In genomic region chr6:37370566-37370965, GRCm38 (mm10) we compare ENCODE assay signal across 24 mouse cellular contexts.
DNase-seq lines count a peak whose midpoint lies in the region; ATAC-seq and TF ChIP-seq lines count a peak whose summit lies in the region.
"Had no signal": no experiment of that assay in that cellular context is flagged by ENCODE, and none has a peak within 500 bp of the region (broad histone marks: within the 10 kb centered on the region; RNA-seq: fewer than 3 reads in every experiment).

No protein-coding gene starts in this region.

- 38% methylated on average over 12 of the region's 12 CpGs for WGBS in heart, embryonic 13.5 days
- 80% methylated on average over 12 of the region's 12 CpGs for WGBS in lung, postnatal 0 days

- peak overlapping the region; percentile 75 for H3K27ac ChIP-seq in heart, embryonic 13.5 days (replicated peaks)
- no peak overlapping the region for H3K27ac ChIP-seq in lung, postnatal 0 days (ENCODE audit: low read length)
- H3K27ac ChIP-seq: embryonic facial prominence, embryonic 12.5 days; hindbrain, embryonic 14.5 days; kidney, embryonic 15.5 days; liver, embryonic 14.5 days; neural tube, embryonic 13.5 days had no signal

- no peak for ATAC-seq in heart, embryonic 13.5 days (ENCODE audit: extremely low read depth, insufficient number of reproducible peaks, low FRiP score, low TSS enrichment)
- ATAC-seq in megakaryocyte, adult 5-6 weeks (ENCODE audit: poor library complexity, severe bottlenecking): no peak
- peak; percentile 81 for ATAC-seq in CD4-positive, CD25-positive, alpha-beta regulatory T cell, adult 4 months
- no peak for ATAC-seq in lung, postnatal 0 days
- ATAC-seq: forebrain, embryonic 14.5 days had no signal

- TF ChIP-seq CTCF in lung, postnatal 0 days (IDR thresholded peaks at IDR 0.05): no peak

- DNase-seq in heart, postnatal 4 days: no peak
- DNase-seq in lung, postnatal 0 days (ENCODE audit: low spot score): no peak
- no peak for DNase-seq in embryo, embryonic 11 days
- DNase-seq: adrenal gland, adult 8-10 months; cerebellum, adult 11 months; cerebellum, adult 9-10 months; cerebellum, postnatal 36 days; gastrocnemius, postnatal 14 days; left cerebral cortex, postnatal 4 days; liver; lung, adult 2 months; right cerebral cortex, postnatal 14 days had no signal

- peak overlapping the region; percentile 26 for H3K4me2 ChIP-seq in heart, embryonic 13.5 days
- H3K4me2 ChIP-seq in myocyte (ENCODE audit: low read depth): peak overlapping the region; percentile 8
- H3K4me2 ChIP-seq in lung, postnatal 0 days (replicated peaks; ENCODE audit: low read depth, low read length): no peak overlapping the region
- H3K4me2 ChIP-seq: embryonic facial prominence, embryonic 12.5 days; hindbrain, embryonic 14.5 days; kidney, embryonic 15.5 days; midbrain, embryonic 11.5 days; neural tube, embryonic 13.5 days had no signal

- H3ac ChIP-seq in myocyte (ENCODE audit: control insufficient read depth, insufficient read length): no peak overlapping the region

- peaks cover 70% of the 10 kb centered on the region for H3K4me1 ChIP-seq in heart, embryonic 13.5 days
- H3K4me1 ChIP-seq in megakaryocyte, embryonic 14.5 days: peaks cover 4% of the 10 kb centered on the region; the same call in 1 of the 2 replicates
- no peaks in the 10 kb centered on the region; the same call in 1 of the 2 replicates for H3K4me1 ChIP-seq in lung, postnatal 0 days (ENCODE audit: insufficient read depth, low read depth, low read length)

- H3K27me3 ChIP-seq in heart, embryonic 13.5 days (replicated peaks): no peaks in the 10 kb centered on the region
- no peaks in the 10 kb centered on the region for H3K27me3 ChIP-seq in megakaryocyte, embryonic 14.5 days (replicated peaks)
- no peaks in the 10 kb centered on the region for H3K27me3 ChIP-seq in myocyte (ENCODE audit: control insufficient read depth, insufficient read depth, insufficient read length)
- H3K27me3 ChIP-seq in lung, postnatal 0 days (replicated peaks; ENCODE audit: insufficient read depth, low read length): no peaks in the 10 kb centered on the region
- H3K27me3 ChIP-seq: embryonic facial prominence, embryonic 12.5 days; kidney, embryonic 15.5 days; neural tube, embryonic 13.5 days had no signal

- no peak for TF ChIP-seq POLR2A in myocyte (IDR thresholded peaks at IDR 0.05; ENCODE audit: insufficient read length, low read depth)

- H3K79me2 ChIP-seq in myocyte (ENCODE audit: control insufficient read depth, insufficient read depth): peaks cover 9% of the 10 kb centered on the region

- H3K9me3 ChIP-seq in heart, embryonic 13.5 days: 0 out of 2 replicates have a peak, but pooled peaks cover 6% of the 10 kb centered on the region
- peaks cover 36% of the 10 kb centered on the region for H3K9me3 ChIP-seq in megakaryocyte, embryonic 14.5 days
- H3K9me3 ChIP-seq in lung, postnatal 0 days (ENCODE audit: low read length): no peaks in the 10 kb centered on the region
- H3K9me3 ChIP-seq: embryonic facial prominence, embryonic 12.5 days; kidney, embryonic 15.5 days; neural tube, embryonic 13.5 days had no signal

- no peak overlapping the region for H3K4me3 ChIP-seq in heart, embryonic 13.5 days
- H3K4me3 ChIP-seq in megakaryocyte, embryonic 14.5 days (replicated peaks): peak overlapping the region; percentile 4
- no peak overlapping the region for H3K4me3 ChIP-seq in myocyte
- H3K4me3 ChIP-seq in lung, postnatal 0 days (ENCODE audit: low read depth, low read length): no peak overlapping the region
- H3K4me3 ChIP-seq: embryonic facial prominence, embryonic 12.5 days; kidney, embryonic 15.5 days; neural tube, embryonic 13.5 days had no signal

- no peak for TF ChIP-seq EP300 in lung, postnatal 0 days (IDR thresholded peaks at IDR 0.05)

- H3K9ac ChIP-seq in heart, embryonic 13.5 days: peak overlapping the region; percentile 65
- H3K9ac ChIP-seq in lung, postnatal 0 days (replicated peaks; ENCODE audit: low read depth): no peak overlapping the region
- H3K9ac ChIP-seq: embryonic facial prominence, embryonic 12.5 days; hindbrain, embryonic 14.5 days; kidney, embryonic 15.5 days; liver, embryonic 14.5 days; neural tube, embryonic 13.5 days had no signal

- H3K36me3 ChIP-seq in heart, embryonic 13.5 days: peaks cover 51% of the 10 kb centered on the region
- H3K36me3 ChIP-seq in megakaryocyte, embryonic 14.5 days (replicated peaks; ENCODE audit: low read length): peaks cover 43% of the 10 kb centered on the region
- H3K36me3 ChIP-seq in myocyte (ENCODE audit: control insufficient read depth, insufficient read depth): no peaks in the 10 kb centered on the region
- no peaks in the 10 kb centered on the region for H3K36me3 ChIP-seq in lung, postnatal 0 days (ENCODE audit: insufficient read depth, low read length)
- H3K36me3 ChIP-seq: neural tube, embryonic 13.5 days had no signal

TF ChIP-seq in myocyte, 11 proteins besides CTCF, POLR2A, EP300 and RAD21:
- TF ChIP-seq SRF (IDR thresholded peaks at IDR 0.05; ENCODE audit: control insufficient read depth, insufficient read length, low read depth) (no peak), REST (IDR thresholded peaks at IDR 0.05; ENCODE audit: insufficient read depth, insufficient read length) (no peak), TCF3 (IDR thresholded peaks at IDR 0.05; ENCODE audit: insufficient read length, low read depth) (no peak), CEBPB (IDR thresholded peaks at IDR 0.05; ENCODE audit: insufficient read depth, poor library complexity, severe bottlenecking) (no peak), E2F4 (IDR thresholded peaks at IDR 0.05; ENCODE audit: insufficient read depth) (no peak), MAX (IDR thresholded peaks at IDR 0.05; ENCODE audit: low read depth) (no peak), MYOG (IDR thresholded peaks at IDR 0.05; ENCODE audit: control insufficient read depth in 1 of 3, insufficient read depth in 1 of 3, insufficient read length in 2 of 3, low read depth in 2 of 3) (no peak), POLR2AphosphoS2 (IDR thresholded peaks at IDR 0.05; ENCODE audit: insufficient read length, low read depth) (no peak), USF1 (IDR thresholded peaks at IDR 0.05; ENCODE audit: low read depth) (no peak), MYOD1 (IDR thresholded peaks at IDR 0.05; ENCODE audit: control insufficient read depth in 1 of 3, insufficient read length in 2 of 3, low read depth in 2 of 3) (no peak), TCF12 (IDR thresholded peaks at IDR 0.05; ENCODE audit: insufficient read depth, poor library complexity, severe bottlenecking) (no peak)
